Mouse (Mus musculus) megakaryocyte, embryonic 14.5 days (primary cell): ENCODE data around the gene Etnk1.

Experiments
- FLI1 ChIP-seq: IDR thresholded peaks from 2 replicates; pipeline ENCODE4 v1.6.1; 2012; ENCODE audit warnings: low read length, inconsistent platforms, mixed read lengths
- GATA1 ChIP-seq: IDR thresholded peaks from 3 replicates; pipeline ENCODE4 v1.6.1; 2012; ENCODE audit warnings: mixed read lengths, low read length, inconsistent platforms, borderline replicate concordance

- TF ChIP-seq GATA1 (no peak), FLI1 (no peak)
Measured at GRCm38 (mm10) chr6:143153751-143154494, 13.1 kb upstream of the Etnk1 start.
